Mouse (Mus musculus) lung, postnatal 36 days (tissue): ENCODE results near the gene Olfr23.
"Not testable (repeated sequence)": the region's sequence is repeated elsewhere in the genome, so short reads cannot be mapped to it uniquely, and the experiment has no call there.

Experiments used
- DNase-seq: peaks from one replicate; pipeline ENCODE4 v3.0.0; 2022; ENCODE audit warnings: mixed read lengths

Olfr23 gene

DNA sequence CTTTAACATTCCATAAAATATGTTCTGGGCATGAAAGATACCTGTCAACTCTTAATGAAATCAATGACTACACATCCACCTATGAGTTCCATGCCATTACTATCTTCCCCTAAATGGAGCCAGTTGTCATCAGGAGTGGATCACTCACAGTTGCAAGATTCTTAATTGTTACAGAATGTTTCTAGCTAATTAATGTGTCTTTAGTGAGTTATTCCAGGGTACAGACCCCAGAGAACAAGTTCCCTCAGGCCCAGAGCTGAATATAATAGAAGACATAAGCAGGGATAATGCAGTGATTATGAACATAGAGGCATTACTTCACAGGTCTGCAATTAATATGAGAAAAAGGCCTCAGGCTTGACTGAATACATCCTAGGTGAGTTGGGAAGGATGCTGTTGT lies at the start of gene Olfr23:
Gene Olfr23, plus strand, starts transcription at position 301 of the 400 bp plus-strand sequence.
- DNase-seq, result no peak

- no peak for DNase-seq
Observed at GRCm38 (mm10) chr11:73890671-73891070, 45.8 kb upstream of the Olfr23 start, which contains the start of gene Olfr394. Gene Olfr394, minus strand, starts transcription at chr11:73890771.

DNA sequence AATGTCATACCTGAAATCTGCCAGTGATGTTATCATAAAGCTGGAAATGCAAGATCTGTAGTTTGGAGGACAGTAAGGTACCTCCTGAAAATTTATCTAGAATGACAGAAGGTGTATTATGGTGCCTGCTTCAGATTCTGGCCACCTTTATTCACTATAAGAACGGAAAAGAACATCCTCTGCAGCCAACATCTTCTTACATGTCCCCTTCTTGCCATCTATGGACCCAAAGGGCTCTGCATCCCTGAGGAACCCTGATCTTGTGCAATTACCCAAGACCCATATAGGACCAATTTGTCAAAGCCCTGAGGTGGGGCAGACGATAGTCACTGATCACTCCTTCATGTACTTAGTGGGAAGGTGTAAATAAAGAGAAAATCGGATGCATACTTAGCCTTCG lies 27.3 kb upstream of the Olfr23 start, which contains the start of gene Olfr395:
Gene Olfr395, minus strand, starts transcription at position 101 of the 400 bp plus-strand sequence.
- not testable (repeated sequence) for DNase-seq

- DNase-seq, result no peak
Observed at GRCm38 (mm10) chr11:73960517-73960916, 24.0 kb downstream of the Olfr23 start, which contains the start of gene Olfr397. Gene Olfr397, plus strand, starts transcription at chr11:73960817.

DNA sequence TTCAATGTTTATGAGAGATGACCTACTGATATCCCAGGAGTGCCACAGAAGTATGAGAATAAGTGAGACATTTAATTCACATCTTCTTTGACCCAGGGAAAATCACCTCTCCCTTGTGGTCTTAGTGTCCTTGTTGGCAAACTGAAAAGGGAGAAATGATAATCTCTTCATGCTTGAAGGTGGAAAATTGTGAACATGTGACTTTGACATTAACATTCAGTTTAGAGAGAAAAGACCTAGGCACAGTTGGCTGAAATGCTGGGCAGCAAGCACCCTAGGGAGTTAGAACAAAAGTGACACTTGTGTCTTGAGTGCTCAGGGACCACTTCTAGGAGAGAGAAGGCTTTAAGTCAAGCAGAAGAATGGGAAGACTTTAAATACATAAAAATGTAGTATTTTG lies 53.8 kb downstream of the Olfr23 start, which contains the start of gene Olfr398:
Gene Olfr398, minus strand, starts transcription at position 101 of the 400 bp plus-strand sequence.
- no peak for DNase-seq
